Mouse (Mus musculus) heart, adult 2 months (tissue): ENCODE data around the gene Eif4a3. TPM values are rescaled to one million over a fixed set of nuclear protein-coding genes. Genes with fewer than 3 reads are reported as not detected.
"Not testable (repeated sequence)": the region's sequence is repeated elsewhere in the genome, so short reads cannot be mapped to it uniquely, and the experiment has no call there.

ENCODE experiments used
- DNase-seq, 2 experiments: peaks; one replicate each; pipeline ENCODE4 v3.0.0; 2021
- H3K27ac ChIP-seq: fragments of 200-600 bp; 2 replicates; pipeline ENCODE4 v1.8.1; 2022
- H3K27me3 ChIP-seq: fragments of 200-500 bp; 2 replicates; pipeline ENCODE4 v1.6.1; 2012; ENCODE audit warnings: mild to moderate bottlenecking, low read length, inconsistent platforms, mixed read lengths; ENCODE audit not compliant: control insufficient read depth, insufficient read depth
- H3K36me3 ChIP-seq: fragments of 200-500 bp; 2 replicates; pipeline ENCODE4 v1.6.1; 2012; ENCODE audit warnings: low read length, inconsistent platforms; ENCODE audit not compliant: control insufficient read depth, insufficient read depth
- H3K4me1 ChIP-seq: fragments of 200-500 bp; 2 replicates; pipeline ENCODE4 v1.6.1; 2011; ENCODE audit warnings: low read length; ENCODE audit not compliant: control insufficient read depth, insufficient read depth
- H3K4me3 ChIP-seq: fragments of 200-600 bp; 2 replicates; pipeline ENCODE4 v1.8.1; 2022
- H3K79me2 ChIP-seq: fragments of 200-500 bp; replicated peaks from 2 replicates; pipeline ENCODE4 v1.6.1; 2012; ENCODE audit warnings: mild to moderate bottlenecking, inconsistent platforms, low read length, moderate library complexity, mixed read lengths; ENCODE audit not compliant: control insufficient read depth, insufficient read depth
- H3K9ac ChIP-seq: fragments of 200-500 bp; 2 replicates; pipeline ENCODE4 v1.6.1; 2012; ENCODE audit warnings: low read depth, mild to moderate bottlenecking, control low read depth, inconsistent platforms, low read length, mixed read lengths
- CTCF ChIP-seq: fragments of 200-600 bp; IDR thresholded peaks from 2 replicates; pipeline ENCODE4 v1.8.1; 2022; ENCODE audit warnings: antibody characterized with exemption, mild to moderate bottlenecking, moderate library complexity
- EP300 ChIP-seq: fragments of 200-500 bp; IDR thresholded peaks from 2 replicates; pipeline ENCODE4 v1.6.1; 2011; ENCODE audit warnings: low read depth, low read length, control low read depth; ENCODE audit not compliant: insufficient read depth
- POLR2A ChIP-seq: fragments of 200-500 bp; IDR thresholded peaks from 2 replicates; pipeline ENCODE4 v1.6.1; 2011; ENCODE audit warnings: mild to moderate bottlenecking, low read depth, low read length, control low read depth; ENCODE audit not compliant: insufficient read depth
- WGBS: fragments of 180-500 bp; shearing (Covaris S2); methylation state at CpG from one replicate; pipeline ENCODE4 v1.1.7; 2018; 5-methylcytosine and 5-hydroxymethylcytosine counted together
- intact Hi-C: fragments of 180-260 bp; cut with DNase I; formaldehyde crosslinking; loops from one replicate; pipeline ENCODE4 v1.15.1; 2025
- polyA plus RNA-seq: library from polyadenylated mRNA; depleted of rRNA; stranded (reverse); fragments of >200 nt; gene quantifications from 2 replicates; pipeline ENCODE4 v1.2.3, GENCODE M21; 2012
- total RNA-seq, 2 experiments: library from RNA; stranded (reverse); gene quantifications; 2 replicates each; pipeline ENCODE4 v1.2.3; 2021

Gene Eif4a3
- total and polyA plus RNA-seq, 3 experiments = 59.9 to 67.3 (median 60.5) TPM

GRCm38 (mm10) chr11:119258572-119259322 is 41.1 kb downstream of the Eif4a3 start:
- no peaks in the 10 kb centered on the region; the same call in 1 of the 2 replicates for H3K4me1 ChIP-seq
- no peak for TF ChIP-seq CTCF
- TF ChIP-seq POLR2A = peak; percentile 79
- 0 out of 2 replicates have a peak, but pooled peaks have one; percentile 10 for TF ChIP-seq EP300
- H3K36me3 ChIP-seq = no peaks in the 10 kb centered on the region
- intact Hi-C loops = no loop called here
- no peaks in the 10 kb centered on the region for H3K79me2 ChIP-seq
- H3K9ac ChIP-seq = peak overlapping the region; percentile 22
- H3K4me3 ChIP-seq = peak overlapping the region; percentile 41
- peak overlapping the region; percentile 84 for H3K27ac ChIP-seq
- DNase-seq = peak; percentile 73 to 80
- no peaks in the 10 kb centered on the region for H3K27me3 ChIP-seq
- WGBS = 60% methylated on average over 23 of the region's 23 CpGs

GRCm38 (mm10) chr11:119258216-119258571 is 41.7 kb downstream of the Eif4a3 start:
- no peak for DNase-seq
- intact Hi-C loops = no loop called here
- TF ChIP-seq EP300 (no peak), CTCF (no peak)
- Histone ChIP-seq H3K27ac (peak overlapping the region; percentile 84; the same call in 1 of the 2 replicates), H3K9ac (no peak overlapping the region), H3K4me1 (no peaks in the 10 kb centered on the region; the same call in 1 of the 2 replicates), H3K4me3 (peak overlapping the region; percentile 41; the same call in 1 of the 2 replicates), H3K27me3 (no peaks in the 10 kb centered on the region), H3K36me3 (no peaks in the 10 kb centered on the region), H3K79me2 (no peaks in the 10 kb centered on the region)
- WGBS = 48% methylated on average over 9 of the region's 9 CpGs

- H3K9ac ChIP-seq, H3K36me3 ChIP-seq, H3K4me1 ChIP-seq, H3K27ac ChIP-seq, H3K4me3 ChIP-seq, intact Hi-C loops, DNase-seq, H3K27me3 ChIP-seq, H3K79me2 ChIP-seq: not testable (repeated sequence)
- WGBS = 69% methylated on average over 5 of the region's 5 CpGs
Observed at GRCm38 (mm10) chr11:119256557-119256956, 43.3 kb downstream of the Eif4a3 start.

- 7% methylated on average over 22 of the region's 22 CpGs for WGBS
- intact Hi-C loops = no loop called here
- Histone ChIP-seq H3K27ac (no peak overlapping the region), H3K36me3 (no peaks in the 10 kb centered on the region), H3K79me2 (no peaks in the 10 kb centered on the region), H3K9ac (no peak overlapping the region), H3K4me3 (no peak overlapping the region), H3K27me3 (no peaks in the 10 kb centered on the region), H3K4me1 (no peaks in the 10 kb centered on the region)
- TF ChIP-seq POLR2A = no peak
- TF ChIP-seq EP300 = no peak
- peak; percentile 73 for TF ChIP-seq CTCF
- peak; percentile 28 to 43 for DNase-seq
Observed at GRCm38 (mm10) chr11:119252854-119253541, 46.9 kb downstream of the Eif4a3 start.

- Histone ChIP-seq H3K79me2 (no peaks in the 10 kb centered on the region), H3K4me1 (no peaks in the 10 kb centered on the region), H3K9ac (no peak overlapping the region), H3K27ac (no peak overlapping the region), H3K27me3 (no peaks in the 10 kb centered on the region), H3K4me3 (no peak overlapping the region), H3K36me3 (no peaks in the 10 kb centered on the region)
- TF ChIP-seq EP300 (no peak), POLR2A (no peak), CTCF (no peak)
- intact Hi-C loops = no loop called here
- 34% methylated on average over 17 of the region's 17 CpGs for WGBS
- DNase-seq = no peak
Observed at GRCm38 (mm10) chr11:119250998-119251397, 48.9 kb downstream of the Eif4a3 start.

- peak; percentile 81 for TF ChIP-seq CTCF
- no peak for TF ChIP-seq POLR2A
- intact Hi-C loops = loop anchor here (2.0 kb wide), 1 partner anchor 42 kb away; no protein-coding TSS in a partner anchor
- Histone ChIP-seq H3K27me3 (no peaks in the 10 kb centered on the region), H3K79me2 (no peaks in the 10 kb centered on the region), H3K9ac (no peak overlapping the region), H3K4me3 (no peak overlapping the region), H3K4me1 (no peaks in the 10 kb centered on the region), H3K27ac (no peak overlapping the region), H3K36me3 (no peaks in the 10 kb centered on the region)
- WGBS = 16% methylated on average over 6 of the region's 6 CpGs
- DNase-seq = peak; percentile 35 to 42
Observed at GRCm38 (mm10) chr11:119249011-119249410, 50.9 kb downstream of the Eif4a3 start.

GRCm38 (mm10) chr11:119245543-119245942 is 54.3 kb downstream of the Eif4a3 start:
- H3K27ac ChIP-seq, H3K27me3 ChIP-seq, DNase-seq, H3K79me2 ChIP-seq, H3K9ac ChIP-seq, H3K4me1 ChIP-seq, intact Hi-C loops, H3K36me3 ChIP-seq, H3K4me3 ChIP-seq: not testable (repeated sequence)
- 90% methylated on average over 6 of the region's 6 CpGs for WGBS
